Mouse (Mus musculus) skeletal muscle tissue, adult 2 months (tissue): ENCODE data around the gene Haus6.

Experiments
- DNase-seq: peaks from one replicate; pipeline ENCODE4 v3.0.0-alpha.2; 2012; ENCODE audit warnings: low read depth, low spot score

Gene Haus6

GRCm38 (mm10) chr4:86575283-86575983 is 36.4 kb downstream of the Haus6 start, which contains the start of gene Rraga:
Rraga (plus strand) TSS chr4:86575668.
- peak; percentile 94 for DNase-seq

GRCm38 (mm10) chr4:86574939-86575282 is 36.9 kb downstream of the Haus6 start:
- no peak for DNase-seq

- no peak for DNase-seq
These were observed 50.8 kb downstream of the Haus6 start for GRCm38 (mm10) chr4:86561061-86561460.

GRCm38 (mm10) chr4:86559006-86559405 is 52.8 kb downstream of the Haus6 start:
- no peak for DNase-seq

GRCm38 (mm10) chr4:86558228-86558627 is 53.6 kb downstream of the Haus6 start, which contains the start of gene Saxo1:
Saxo1 (minus strand) TSS chr4:86558328.
- DNase-seq, result no peak

- no peak for DNase-seq
These were observed 54.5 kb downstream of the Haus6 start for GRCm38 (mm10) chr4:86557371-86557770.

- DNase-seq, result peak; percentile 40
These were observed 56.7 kb downstream of the Haus6 start for GRCm38 (mm10) chr4:86555035-86555707.

GRCm38 (mm10) chr4:86548332-86548731 is 63.5 kb downstream of the Haus6 start:
- DNase-seq, result peak; percentile 7

- DNase-seq, result no peak
These were observed 66.2 kb downstream of the Haus6 start for GRCm38 (mm10) chr4:86545615-86546014.

GRCm38 (mm10) chr4:86543999-86544398 is 67.9 kb downstream of the Haus6 start:
- DNase-seq, result no peak

GRCm38 (mm10) chr4:86541573-86541972 is 70.3 kb downstream of the Haus6 start:
- no peak for DNase-seq

GRCm38 (mm10) chr4:86538936-86539335 is 72.9 kb downstream of the Haus6 start:
- no peak for DNase-seq

- peak; percentile 10 for DNase-seq
These were observed 73.9 kb downstream of the Haus6 start for GRCm38 (mm10) chr4:86537972-86538371.

GRCm38 (mm10) chr4:86534091-86534481 is 77.8 kb downstream of the Haus6 start:
- DNase-seq, result no peak

- no peak for DNase-seq
These were observed 78.3 kb downstream of the Haus6 start for GRCm38 (mm10) chr4:86533406-86534090.

GRCm38 (mm10) chr4:86529161-86529560 is 82.7 kb downstream of the Haus6 start:
- DNase-seq, result no peak
